Mouse (Mus musculus) heart, embryonic 13.5 days (tissue): ENCODE measurements at regions not wholly inside any gene's neighbourhood (a gene's known extent, or its start where the extent isn't known, plus 50 kb on each side); places are given as distances from the start of the nearest gene placed in this dataset.

Experiments
- ATAC-seq: fragments of 200-750 bp; cut with Nextera tagmentation; 2 replicates; pipeline ENCODE4 v1.8.0; 2017; ENCODE audit warnings: moderate TSS enrichment; ENCODE audit not compliant: insufficient number of reproducible peaks, low FRiP score, low TSS enrichment; ENCODE audit errors: extremely low read depth
- H3K27ac ChIP-seq: fragments of 300-500 bp; sonication (generic); replicated peaks from 2 replicates; pipeline ENCODE4 v1.5.1; 2015; ENCODE audit warnings: moderate library complexity, mild to moderate bottlenecking, inconsistent platforms
- H3K27me3 ChIP-seq: fragments of 300-500 bp; sonication (generic); replicated peaks from 2 replicates; pipeline ENCODE4 v1.6.1; 2015; ENCODE audit warnings: mild to moderate bottlenecking, inconsistent platforms
- H3K36me3 ChIP-seq: fragments of 300-500 bp; sonication (generic); 2 replicates; pipeline ENCODE4 v1.6.1; 2015; ENCODE audit warnings: mild to moderate bottlenecking, inconsistent platforms
- H3K4me1 ChIP-seq: fragments of 300-500 bp; sonication (generic); 2 replicates; pipeline ENCODE4 v1.6.1; 2015; ENCODE audit warnings: inconsistent platforms
- H3K4me2 ChIP-seq: fragments of 300-500 bp; sonication (generic); 2 replicates; pipeline ENCODE4 v1.6.1; 2015; ENCODE audit warnings: inconsistent platforms, mild to moderate bottlenecking, moderate library complexity
- H3K4me3 ChIP-seq: fragments of 300-500 bp; sonication (generic); 2 replicates; pipeline ENCODE4 v1.5.1; 2015; ENCODE audit warnings: moderate library complexity, mild to moderate bottlenecking, inconsistent platforms
- H3K9ac ChIP-seq: fragments of 300-500 bp; sonication (generic); 2 replicates; pipeline ENCODE4 v1.6.1; 2015; ENCODE audit warnings: inconsistent platforms, mild to moderate bottlenecking, moderate library complexity
- H3K9me3 ChIP-seq: fragments of 300-500 bp; sonication (generic); 2 replicates; pipeline ENCODE4 v1.6.1; 2016; ENCODE audit warnings: inconsistent platforms
- WGBS: fragments of 180-500 bp; shearing (Covaris S2); methylation state at CpG from one replicate; pipeline ENCODE4 v1.1.7; 2015; ENCODE audit warnings: mixed read lengths; 5-methylcytosine and 5-hydroxymethylcytosine counted together

- H3K4me1 ChIP-seq: peaks cover 27% of the 10 kb centered on the region
- no peak for ATAC-seq
- H3K4me2 ChIP-seq: no peak overlapping the region
- peaks cover 13% of the 10 kb centered on the region; the same call in 1 of the 2 replicates for H3K27me3 ChIP-seq
- no peaks in the 10 kb centered on the region for H3K9me3 ChIP-seq
- no peak overlapping the region for H3K4me3 ChIP-seq
- H3K36me3 ChIP-seq: no peaks in the 10 kb centered on the region
- 77% methylated on average over 7 of the region's 7 CpGs for WGBS
- H3K27ac ChIP-seq: no peak overlapping the region
- H3K9ac ChIP-seq: no peak overlapping the region
Observed at GRCm38 (mm10) chr8:10849916-10850315, 158.3 kb downstream of the Irs2 start.

GRCm38 (mm10) chr8:10845607-10846006 is 162.7 kb downstream of the Irs2 start:
- Histone ChIP-seq H3K27me3 (peaks cover 13% of the 10 kb centered on the region; the same call in 1 of the 2 replicates), H3K4me1 (peaks cover 39% of the 10 kb centered on the region), H3K36me3 (no peaks in the 10 kb centered on the region), H3K9ac (peak overlapping the region; percentile 33; the same call in 1 of the 2 replicates), H3K9me3 (no peaks in the 10 kb centered on the region), H3K4me3 (no peak overlapping the region), H3K4me2 (0 out of 2 replicates have a peak overlapping the region, but pooled peaks have one; percentile 4), H3K27ac (no peak overlapping the region)
- 2% methylated on average over 6 of the region's 6 CpGs for WGBS
- ATAC-seq: no peak

DNA sequence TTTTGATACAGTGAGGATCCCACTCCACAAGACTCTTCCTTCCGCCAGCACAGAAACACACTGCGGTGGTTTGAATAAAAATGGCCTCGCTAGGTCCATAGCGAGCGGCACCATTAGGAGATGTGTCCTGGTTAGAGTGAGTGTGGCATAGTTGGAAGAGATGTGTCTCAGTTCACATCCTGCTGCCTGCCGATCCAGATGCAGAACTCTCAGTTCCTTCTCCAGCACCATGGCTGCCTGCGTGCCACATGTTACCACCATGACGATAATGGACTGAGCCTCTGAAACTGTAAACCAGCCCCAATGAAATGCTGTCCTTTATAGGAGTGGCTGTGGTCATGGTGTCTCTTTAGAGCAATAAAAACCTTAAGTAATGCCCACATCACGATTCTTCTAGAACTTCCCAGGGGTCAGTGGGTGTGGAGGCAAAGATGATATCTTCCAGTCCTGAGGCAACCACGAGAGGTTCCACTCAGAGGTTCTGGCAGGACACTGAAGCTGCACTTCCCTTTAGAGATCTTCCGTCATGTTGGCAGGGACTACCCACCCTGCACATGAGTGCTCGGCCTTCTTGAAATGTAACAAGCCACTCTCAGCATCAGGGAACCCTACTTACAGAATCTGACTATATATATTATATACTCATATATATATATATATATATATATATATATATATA is 167.3 kb downstream of the Irs2 start:
- 89% methylated on average over 12 of the region's 12 CpGs for WGBS
- peaks cover 9% of the 10 kb centered on the region; the same call in 1 of the 2 replicates for H3K27me3 ChIP-seq
- H3K9me3 ChIP-seq: no peaks in the 10 kb centered on the region
- H3K27ac ChIP-seq: no peak overlapping the region
- no peak for ATAC-seq
- H3K36me3 ChIP-seq: no peaks in the 10 kb centered on the region
- no peak overlapping the region for H3K4me2 ChIP-seq
- H3K9ac ChIP-seq: no peak overlapping the region
- no peak overlapping the region for H3K4me3 ChIP-seq
- H3K4me1 ChIP-seq: peaks cover 33% of the 10 kb centered on the region

DNA sequence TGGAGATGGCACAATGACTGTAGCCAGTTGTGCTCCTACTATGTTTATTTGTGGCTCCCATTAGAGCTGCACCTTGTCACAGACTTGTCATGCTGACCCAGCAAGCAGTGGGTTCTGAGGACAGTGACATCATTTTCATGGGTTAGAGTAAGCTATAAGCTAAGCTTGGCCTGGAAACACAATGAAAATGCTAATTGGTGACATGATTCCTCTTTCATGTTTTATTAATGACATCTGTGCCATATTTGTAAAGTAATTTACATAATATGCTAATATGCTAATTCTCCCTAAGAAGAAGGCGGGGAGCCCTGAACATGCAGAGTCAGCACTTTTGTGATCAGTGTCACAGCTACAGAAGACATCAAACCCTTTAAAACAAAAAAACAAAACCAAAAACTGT is 168.2 kb downstream of the Irs2 start:
- Histone ChIP-seq H3K9me3 (no peaks in the 10 kb centered on the region), H3K4me1 (peaks cover 24% of the 10 kb centered on the region), H3K4me3 (no peak overlapping the region), H3K27me3 (peaks cover 8% of the 10 kb centered on the region; the same call in 1 of the 2 replicates), H3K27ac (no peak overlapping the region), H3K4me2 (no peak overlapping the region), H3K9ac (no peak overlapping the region), H3K36me3 (no peaks in the 10 kb centered on the region)
- 90% methylated on average over 1 of the region's 1 CpGs for WGBS
- ATAC-seq: no peak

DNA sequence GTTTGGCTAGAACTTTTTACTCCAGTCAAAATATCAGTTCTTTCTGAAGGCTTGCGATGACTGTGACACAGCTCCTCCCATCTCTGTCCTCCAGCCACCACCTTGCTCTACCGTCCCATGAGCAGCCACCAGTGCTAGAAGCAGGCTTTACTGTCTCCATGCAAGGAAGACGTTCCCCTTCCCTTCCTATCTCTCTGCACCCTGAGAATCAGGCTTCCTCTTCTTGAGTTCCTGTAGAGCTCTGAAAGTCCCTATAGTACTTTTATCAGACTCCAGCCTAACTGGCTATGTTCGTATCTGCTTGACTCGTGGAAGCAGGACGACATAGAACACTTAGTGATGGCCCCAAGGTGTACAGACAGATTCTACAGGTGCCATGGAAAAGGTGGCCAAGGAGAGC is 173.2 kb downstream of the Irs2 start:
- Histone ChIP-seq H3K4me1 (no peaks in the 10 kb centered on the region), H3K4me3 (no peak overlapping the region), H3K9me3 (no peaks in the 10 kb centered on the region), H3K36me3 (no peaks in the 10 kb centered on the region), H3K4me2 (no peak overlapping the region), H3K27me3 (peaks cover 8% of the 10 kb centered on the region; the same call in 1 of the 2 replicates), H3K9ac (no peak overlapping the region), H3K27ac (no peak overlapping the region)
- 67% methylated on average over 6 of the region's 6 CpGs for WGBS
- no peak for ATAC-seq

DNA sequence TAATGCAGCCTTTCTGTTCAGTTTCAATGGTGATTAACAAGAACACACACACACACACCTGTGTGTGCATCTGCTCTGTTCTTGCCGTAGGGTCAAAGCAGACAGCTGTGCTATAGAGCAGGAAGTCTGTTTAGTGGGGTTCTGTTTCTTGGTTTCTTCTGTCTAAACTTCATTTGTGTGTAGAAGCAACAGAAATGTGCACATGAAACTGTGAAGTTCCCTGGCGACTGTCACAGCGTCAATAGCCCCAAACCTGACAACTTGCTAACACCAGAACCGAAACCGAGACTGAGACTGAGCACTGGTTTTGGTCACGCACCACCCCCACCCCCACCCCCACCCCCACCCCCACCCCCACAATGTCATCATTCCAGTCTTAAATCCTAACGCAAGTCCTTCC is 176.4 kb downstream of the Irs2 start:
- Histone ChIP-seq H3K4me3 (no peak overlapping the region), H3K36me3 (no peaks in the 10 kb centered on the region), H3K9ac (no peak overlapping the region), H3K4me2 (no peak overlapping the region), H3K9me3 (no peaks in the 10 kb centered on the region), H3K4me1 (no peaks in the 10 kb centered on the region), H3K27ac (no peak overlapping the region), H3K27me3 (peaks cover 11% of the 10 kb centered on the region; the same call in 1 of the 2 replicates)
- 72% methylated on average over 7 of the region's 7 CpGs for WGBS
- ATAC-seq: no peak

DNA sequence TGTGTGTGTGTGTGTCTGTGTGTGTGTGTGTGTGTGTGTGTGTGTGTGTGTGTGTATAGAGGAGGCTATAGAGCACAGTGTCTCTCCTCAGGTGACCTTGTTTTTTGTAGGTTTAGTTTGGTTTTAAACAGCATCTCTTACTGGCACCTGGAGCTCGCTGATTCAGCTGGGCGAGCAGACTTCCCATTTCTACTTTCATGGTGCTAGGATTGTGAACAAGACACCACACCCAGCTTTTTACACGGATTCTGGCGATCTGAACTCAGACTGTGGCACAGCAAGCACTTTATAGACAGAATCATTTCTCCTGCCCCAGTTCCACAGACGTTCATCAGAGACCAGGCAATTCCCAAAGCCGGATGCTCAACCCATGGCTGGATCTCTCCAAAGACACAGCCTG is 177.0 kb downstream of the Irs2 start:
- Histone ChIP-seq H3K27ac (no peak overlapping the region), H3K36me3 (no peaks in the 10 kb centered on the region)

DNA sequence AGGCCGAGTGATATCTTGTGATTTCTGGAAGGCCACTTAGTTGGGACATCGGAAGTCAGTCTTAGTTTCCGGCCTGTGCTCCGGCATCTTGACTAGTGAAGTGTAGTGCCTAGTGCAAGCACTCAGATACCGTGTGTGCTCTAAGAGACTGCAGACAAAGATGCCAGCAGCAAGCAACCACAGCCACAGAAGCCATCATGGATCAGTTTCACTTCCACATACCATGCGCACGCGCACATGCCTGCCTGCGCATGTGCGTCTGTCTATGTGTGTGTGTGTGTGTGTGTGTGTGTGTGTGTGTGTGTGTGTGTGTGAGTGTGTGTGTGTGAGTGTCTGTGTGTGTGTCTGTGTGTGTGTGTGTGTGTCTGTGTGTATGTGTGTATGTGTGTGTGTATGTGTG is 177.4 kb downstream of the Irs2 start:
- Histone ChIP-seq H3K4me1 (no peaks in the 10 kb centered on the region), H3K4me3 (no peak overlapping the region), H3K27me3 (peaks cover 11% of the 10 kb centered on the region; the same call in 1 of the 2 replicates), H3K27ac (no peak overlapping the region), H3K4me2 (no peak overlapping the region), H3K9me3 (no peaks in the 10 kb centered on the region), H3K36me3 (no peaks in the 10 kb centered on the region), H3K9ac (no peak overlapping the region)
- WGBS: 87% methylated on average over 10 of the region's 10 CpGs
- no peak for ATAC-seq

More for the DNA sequence above, 177.0 kb downstream of the Irs2 start:
- no peak overlapping the region for H3K4me3 ChIP-seq
- no peak overlapping the region for H3K4me2 ChIP-seq
- H3K9ac ChIP-seq: no peak overlapping the region
- H3K4me1 ChIP-seq: no peaks in the 10 kb centered on the region
- H3K9me3 ChIP-seq: no peaks in the 10 kb centered on the region
- peaks cover 11% of the 10 kb centered on the region; the same call in 1 of the 2 replicates for H3K27me3 ChIP-seq
- WGBS: 82% methylated on average over 6 of the region's 6 CpGs
- no peak for ATAC-seq

GRCm38 (mm10) chr8:10828580-10828979 is 179.7 kb downstream of the Irs2 start:
- Histone ChIP-seq H3K27me3 (peaks cover 11% of the 10 kb centered on the region; the same call in 1 of the 2 replicates), H3K9ac (no peak overlapping the region), H3K4me1 (no peaks in the 10 kb centered on the region), H3K4me3 (no peak overlapping the region), H3K4me2 (no peak overlapping the region), H3K9me3 (no peaks in the 10 kb centered on the region), H3K27ac (no peak overlapping the region), H3K36me3 (no peaks in the 10 kb centered on the region)
- ATAC-seq: no peak
- 37% methylated on average over 9 of the region's 9 CpGs for WGBS

- H3K4me1 ChIP-seq: no peaks in the 10 kb centered on the region
- no peak for ATAC-seq
- peaks cover 11% of the 10 kb centered on the region; the same call in 1 of the 2 replicates for H3K27me3 ChIP-seq
- no peaks in the 10 kb centered on the region for H3K9me3 ChIP-seq
- H3K36me3 ChIP-seq: no peaks in the 10 kb centered on the region
- WGBS: 66% methylated on average over 6 of the region's 6 CpGs
- H3K4me3 ChIP-seq: no peak overlapping the region
- no peak overlapping the region for H3K27ac ChIP-seq
- no peak overlapping the region for H3K4me2 ChIP-seq
- no peak overlapping the region for H3K9ac ChIP-seq
Observed at GRCm38 (mm10) chr8:10827560-10827959, 180.7 kb downstream of the Irs2 start.

DNA sequence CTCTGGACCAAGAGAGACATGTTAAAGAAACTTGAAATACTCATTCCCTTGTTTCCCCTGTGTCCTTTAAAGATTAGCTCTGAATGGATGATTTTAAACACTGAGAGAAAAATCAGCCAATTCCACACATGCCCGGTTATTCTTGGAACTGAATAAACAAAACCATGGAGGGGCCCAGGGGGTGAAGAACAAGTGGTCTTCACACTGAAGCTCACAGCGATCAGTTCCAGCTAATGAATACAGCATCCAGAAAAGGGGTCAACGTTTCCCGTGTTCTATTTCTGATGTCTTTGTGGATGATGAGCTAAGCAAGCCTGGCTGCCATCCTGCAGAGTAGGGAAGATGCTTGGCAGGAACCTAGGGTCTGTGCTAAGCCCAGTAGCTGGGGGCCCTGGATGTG is 182.3 kb downstream of the Irs2 start:
- no peaks in the 10 kb centered on the region for H3K9me3 ChIP-seq
- H3K27me3 ChIP-seq: peaks cover 11% of the 10 kb centered on the region; the same call in 1 of the 2 replicates
- no peak for ATAC-seq
- H3K9ac ChIP-seq: no peak overlapping the region
- H3K4me3 ChIP-seq: no peak overlapping the region
- H3K36me3 ChIP-seq: no peaks in the 10 kb centered on the region
- no peaks in the 10 kb centered on the region for H3K4me1 ChIP-seq
- H3K27ac ChIP-seq: no peak overlapping the region
- no peak overlapping the region for H3K4me2 ChIP-seq
- 57% methylated on average over 4 of the region's 4 CpGs for WGBS
